28 mouse cellular contexts compared by ENCODE assay signal in the genomic region with DNA sequence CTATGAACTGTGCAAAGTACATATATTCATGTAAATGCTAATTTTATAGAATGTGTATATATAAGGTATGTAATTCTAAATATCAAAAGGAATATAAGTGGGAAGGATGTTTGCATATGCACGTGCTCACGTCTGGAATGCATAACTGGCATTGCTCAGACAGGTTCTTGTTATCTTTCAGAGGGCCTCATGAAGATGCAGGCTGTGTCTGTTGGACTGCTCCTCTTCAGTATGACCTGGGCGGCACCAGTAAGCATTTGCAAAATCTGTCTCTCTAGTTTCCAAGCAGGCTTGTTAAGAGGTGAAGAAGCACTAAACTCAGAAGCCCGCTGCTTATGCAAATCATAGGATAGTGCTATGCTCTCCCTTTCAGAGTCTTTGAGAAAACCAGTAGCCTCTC. TPM values are rescaled to one million over a fixed set of nuclear protein-coding genes. Genes with fewer than 3 reads are reported as not detected.
A peak's percentile ranks its signal among the peaks of the same experiment; 100 is the strongest.
DNase-seq lines count a peak whose midpoint lies in the region; ATAC-seq and TF ChIP-seq lines count a peak whose summit lies in the region.
"Had no signal": no experiment of that assay in that cellular context is flagged by ENCODE, and none has a peak within 500 bp of the region (broad histone marks: within the 10 kb centered on the region; RNA-seq: fewer than 3 reads in every experiment).

No protein-coding gene starts in this region.

- H3K27me3 ChIP-seq in heart, adult 2 months (ENCODE audit: control insufficient read depth, insufficient read depth, low read length): no peaks in the 10 kb centered on the region
- no peaks in the 10 kb centered on the region for H3K27me3 ChIP-seq in CH12.LX (replicated peaks)
- no peaks in the 10 kb centered on the region for H3K27me3 ChIP-seq in hindbrain, embryonic 16.5 days (replicated peaks; ENCODE audit: control insufficient read depth, insufficient read depth, low read length)

- in situ Hi-C loops in CH12.LX (cut with MboI; ENCODE audit: low pct_ligation_motif_present, low pct_unique_long_range_greater_than_20kb, low sequenced_read_pairs): loop anchor here (25.0 kb wide), 2 partner anchors 215 to 985 kb away; partner anchors contain the start of gene Sparcl1

- H3K9me3 ChIP-seq in CH12.LX (replicated peaks; ENCODE audit: low read length): no peaks in the 10 kb centered on the region
- no peaks in the 10 kb centered on the region for H3K9me3 ChIP-seq in hindbrain, embryonic 16.5 days (ENCODE audit: control insufficient read depth, low read length)

- TF ChIP-seq POLR2A in heart, adult 2 months (IDR thresholded peaks at IDR 0.05; ENCODE audit: insufficient read depth, low read depth, low read length): no peak
- no peak for TF ChIP-seq POLR2A in CH12.LX (IDR thresholded peaks at IDR 0.05; ENCODE audit: low read depth, low read length)
- no peak for TF ChIP-seq POLR2A in olfactory bulb, adult 2 months (IDR thresholded peaks at IDR 0.05; ENCODE audit: insufficient read depth, low read depth, low read length)

- WGBS in heart, adult 2 months: 58% methylated on average over 4 of the region's 4 CpGs
- 71% methylated on average over 4 of the region's 4 CpGs for WGBS in olfactory bulb, adult 2 months
- 82% methylated on average over 4 of the region's 4 CpGs for WGBS in hindbrain, embryonic 16.5 days

- no peak for TF ChIP-seq RAD21 in CH12.LX (IDR thresholded peaks at IDR 0.05; ENCODE audit: low read depth, low read length)

- H3K4me2 ChIP-seq in CH12.LX (ENCODE audit: insufficient read depth, low read depth, poor library complexity, severe bottlenecking): peak overlapping the region; percentile 78
- H3K4me2 ChIP-seq in hindbrain, embryonic 16.5 days (ENCODE audit: low read length): no peak overlapping the region

- no peak for TF ChIP-seq EP300 in heart, adult 2 months (IDR thresholded peaks at IDR 0.05; ENCODE audit: insufficient read depth, low read depth, low read length)
- no peak for TF ChIP-seq EP300 in CH12.LX (IDR thresholded peaks at IDR 0.05; ENCODE audit: low read length)

- H3K79me2 ChIP-seq in heart, adult 2 months (replicated peaks; ENCODE audit: control insufficient read depth, insufficient read depth, low read length): no peaks in the 10 kb centered on the region
- H3K79me2 ChIP-seq in CH12.LX (replicated peaks; ENCODE audit: control insufficient read depth, extremely low read depth, insufficient read depth, poor library complexity, severe bottlenecking): no peaks in the 10 kb centered on the region

- dilution Hi-C loops in CH12.LX (cut with MboI; ENCODE audit: extremely low pct_ligation_motif_present, extremely low pct_unique_long_range_greater_than_20kb, low sequenced_read_pairs): no loop called here

- H3K36me3 ChIP-seq in heart, adult 2 months (ENCODE audit: control insufficient read depth, insufficient read depth, low read length): no peaks in the 10 kb centered on the region
- no peaks in the 10 kb centered on the region for H3K36me3 ChIP-seq in CH12.LX (replicated peaks in 1 of 2; ENCODE audit: control insufficient read depth in 1 of 2, insufficient read depth in 1 of 2, low read length in 1 of 2)
- no peaks in the 10 kb centered on the region for H3K36me3 ChIP-seq in hindbrain, embryonic 16.5 days (ENCODE audit: control insufficient read depth, insufficient read depth, low read length)
- H3K36me3 ChIP-seq: G1E had no signal

- no peak overlapping the region for H3K9ac ChIP-seq in heart, adult 2 months (ENCODE audit: low read depth, low read length)
- H3K9ac ChIP-seq in CH12.LX (ENCODE audit: insufficient read depth, low read depth): no peak overlapping the region
- no peak overlapping the region for H3K9ac ChIP-seq in hindbrain, embryonic 16.5 days (ENCODE audit: low read depth, low read length)

- H3K4me1 ChIP-seq in heart, adult 2 months (ENCODE audit: control insufficient read depth, insufficient read depth, low read length): no peaks in the 10 kb centered on the region
- peaks cover 0 to 12% of the 10 kb centered on the region in 2 experiments; a peak in 1 of 4 replicates for H3K4me1 ChIP-seq in CH12.LX (ENCODE audit: control insufficient read depth in 1 of 2, insufficient read depth in 2 of 2)
- peaks cover 15% of the 10 kb centered on the region for H3K4me1 ChIP-seq in olfactory bulb, adult 2 months (ENCODE audit: control insufficient read depth, insufficient read depth, low read length)
- no peaks in the 10 kb centered on the region for H3K4me1 ChIP-seq in hindbrain, embryonic 16.5 days (ENCODE audit: control insufficient read depth, insufficient read depth, low read depth, low read length)

- ATAC-seq in frontal cortex, adult (ENCODE audit: low TSS enrichment): peak; percentile 38; the same call in 1 of the 2 replicates
- no peak for ATAC-seq in hindbrain, embryonic 16.5 days
- ATAC-seq: activated CD4-positive, CD25-positive, alpha-beta regulatory T cell, adult 4 months; CD4-positive, CD25-positive, alpha-beta regulatory T cell, adult 4 months; Patski had no signal

- intact Hi-C loops in heart, adult 2 months (cut with DNase I): no loop called here

- no peak overlapping the region for H3K4me3 ChIP-seq in heart, adult 2 months
- H3K4me3 ChIP-seq in CH12.LX (replicated peaks in 1 of 3; ENCODE audit: low read depth in 2 of 3, low read length in 2 of 3, poor library complexity in 1 of 3): no peak overlapping the region
- no peak overlapping the region for H3K4me3 ChIP-seq in olfactory bulb, adult 2 months (ENCODE audit: insufficient read depth, low read depth, low read length)
- no peak overlapping the region for H3K4me3 ChIP-seq in hindbrain, embryonic 16.5 days (ENCODE audit: low read length)

- TF ChIP-seq CTCF in heart, adult 2 months (IDR thresholded peaks at IDR 0.05): no peak
- no peak for TF ChIP-seq CTCF in CH12.LX (conservative IDR thresholded peaks at IDR 0.05 in 1 of 2, IDR thresholded peaks at IDR 0.05 in 1 of 2; ENCODE audit: low read depth in 2 of 2, low read length in 2 of 2)
- no peak for TF ChIP-seq CTCF in olfactory bulb, adult 2 months (IDR thresholded peaks at IDR 0.05; ENCODE audit: insufficient read depth, low read depth, low read length)

- no peak overlapping the region for H3K27ac ChIP-seq in heart, adult 2 months
- no peak overlapping the region for H3K27ac ChIP-seq in CH12.LX (ENCODE audit: insufficient read depth, low read depth)
- H3K27ac ChIP-seq in olfactory bulb, adult 2 months (ENCODE audit: insufficient read depth, low read depth, low read length): peak overlapping the region; percentile 78
- H3K27ac ChIP-seq in hindbrain, embryonic 16.5 days (ENCODE audit: low read depth, low read length): no peak overlapping the region

- DNase-seq in frontal cortex, postnatal 36 days (ENCODE audit: low spot score in 2 of 2): no peak
- DNase-seq in heart, adult 11 months: peak; percentile 70
- DNase-seq in heart, adult 2 months: no peak
- DNase-seq in CH12.LX (ENCODE audit: extremely low read depth): no peak
- no peak for DNase-seq in gastrocnemius, postnatal 10 days
- DNase-seq: adrenal gland, adult 2 months; adrenal gland, adult 8-10 months; adrenal gland, postnatal 10 days; adrenal gland, postnatal 14 days; adrenal gland, postnatal 25 days; adrenal gland, postnatal 36 days; B cell, adult 2 months; cerebellum, adult 11 months; cerebellum, adult 11-12 months; cerebellum, adult 18-20 months had no signal

TF ChIP-seq in CH12.LX, 34 proteins besides CTCF, POLR2A, EP300 and RAD21:
- TF ChIP-seq BHLHE40 (IDR thresholded peaks at IDR 0.05; ENCODE audit: low read depth, low read length): peak; percentile 70
- no peak for TF ChIP-seq CHD1 (IDR thresholded peaks at IDR 0.05; ENCODE audit: low read depth, low read length)

RNA-seq across cellular contexts. Expression of gene Mepe, which starts 1.8 kb away (rescaled TPM):
- not detected for total RNA-seq in heart, adult 2 months (2021)
- not detected in 2 replicates for polyA plus RNA-seq in heart, adult 2 months (2012; rRNA removed)
- total RNA-seq in CH12.LX (2012; rRNA removed) (not detected in 2 replicates), CH12.LX (2014; rRNA removed) (not detected in 2 replicates)
- not detected in 2 replicates for polyA plus RNA-seq in CH12.LX (2012; ENCODE audit: insufficient read length, low read depth)
- polyA plus RNA-seq in olfactory bulb, adult 2 months (2012; ENCODE audit: insufficient read depth, insufficient read length, low replicate concordance, missing spikeins): not detected in 2 replicates
- not detected in 2 replicates for polyA plus RNA-seq in hindbrain, embryonic 16.5 days (2015; fragmentation: Nextera tagmentation; extraction: Ambion mirVana)
- total RNA-seq in gastrocnemius, postnatal 10 days (2021): under 1 TPM in 1 of 2 experiments, not detected in 1; 0.45 TPM
- total RNA-seq: adrenal gland, adult 18-20 months; adrenal gland, adult 2 months; adrenal gland, adult 8-10 months; adrenal gland, postnatal 14 days; adrenal gland, postnatal 25 days; adrenal gland, postnatal 36 days; adrenal gland, postnatal 4 days; ES-E14; G1E; MEL had no signal
- polyA plus RNA-seq: activated CD4-positive, CD25-positive, alpha-beta regulatory T cell, adult 4 months; adrenal gland, adult 2 months; brain, embryonic 14.5 days; C2C12; CD4-positive, CD25-positive, alpha-beta regulatory T cell, adult 4 months; G1E; Patski had no signal

RNA-seq across cellular contexts. Expression of gene Ibsp, which starts 27.9 kb away (rescaled TPM):
- total RNA-seq in heart, adult 2 months (2021): not detected
- polyA plus RNA-seq in heart, adult 2 months (2012; rRNA removed): 0.12 TPM in 1 of 2 replicates, not detected in the other
- total RNA-seq in CH12.LX (2012; rRNA removed) (not detected in 2 replicates), CH12.LX (2014; rRNA removed) (not detected in 2 replicates)
- polyA plus RNA-seq in CH12.LX (2012; ENCODE audit: insufficient read length, low read depth): not detected in 2 replicates
- polyA plus RNA-seq in olfactory bulb, adult 2 months (2012; ENCODE audit: insufficient read depth, insufficient read length, low replicate concordance, missing spikeins): not detected in 2 replicates
- polyA plus RNA-seq in hindbrain, embryonic 16.5 days (2015; fragmentation: Nextera tagmentation; extraction: Ambion mirVana): 0.59 and 8.9 TPM in 2 replicates
- total RNA-seq in gastrocnemius, postnatal 10 days (2021): 10 to 100 TPM in 1 of 2 experiments, not detected in 1; 77.3 TPM
- total RNA-seq: adrenal gland, postnatal 14 days; adrenal gland, postnatal 25 days; adrenal gland, postnatal 36 days; ES-E14; MEL had no signal
- polyA plus RNA-seq: activated CD4-positive, CD25-positive, alpha-beta regulatory T cell, adult 4 months; adrenal gland, adult 2 months; C2C12; CD4-positive, CD25-positive, alpha-beta regulatory T cell, adult 4 months; G1E; Patski had no signal
